Mouse (Mus musculus) cerebellum, postnatal 10 days (tissue): Measurements from ENCODE around the gene Ccr1l1.
"Not testable (repeated sequence)": the region's sequence is repeated elsewhere in the genome, so short reads cannot be mapped to it uniquely, and the experiment has no call there.

ENCODE experiments used
- DNase-seq, 2 experiments: peaks; one replicate each; pipeline ENCODE4 v3.0.0; 2021; ENCODE audit warnings: mixed read lengths in 2 of 2

Gene Ccr1l1

GRCm38 (mm10) chr9:123978308-123978707 is at the start of gene Ccr1l1:
Gene Ccr1l1, minus strand, starts transcription at chr9:123978408.
- DNase-seq, result no peak

GRCm38 (mm10) chr9:124021672-124022071 is 43.5 kb upstream of the Ccr1l1 start, which contains the start of gene Ccr3:
Gene Ccr3, plus strand, starts transcription at chr9:124021972.
- DNase-seq, result no peak

- DNase-seq, result no peak
These were observed 41.7 kb upstream of the Ccr1l1 start for GRCm38 (mm10) chr9:124019887-124020286.

GRCm38 (mm10) chr9:124016048-124016447 is 37.8 kb upstream of the Ccr1l1 start:
- no peak for DNase-seq

GRCm38 (mm10) chr9:124014985-124015652 is 36.9 kb upstream of the Ccr1l1 start:
- DNase-seq, result no peak

- no peak for DNase-seq
These were observed 35.1 kb upstream of the Ccr1l1 start for GRCm38 (mm10) chr9:124013270-124013669.

- DNase-seq, result no peak
These were observed 34.5 kb upstream of the Ccr1l1 start for GRCm38 (mm10) chr9:124012691-124013090.

GRCm38 (mm10) chr9:123999784-124000183 is 21.6 kb upstream of the Ccr1l1 start:
- no peak for DNase-seq

- no peak for DNase-seq
These were observed 19.5 kb upstream of the Ccr1l1 start for GRCm38 (mm10) chr9:123997719-123998118.

- DNase-seq, result no peak
These were observed 13.2 kb upstream of the Ccr1l1 start for GRCm38 (mm10) chr9:123991312-123991906.

- DNase-seq, result no peak
These were observed 11.5 kb upstream of the Ccr1l1 start for GRCm38 (mm10) chr9:123989671-123990070.

GRCm38 (mm10) chr9:123986217-123986616 is 8.0 kb upstream of the Ccr1l1 start:
- no peak for DNase-seq

- no peak for DNase-seq
These were observed 6.7 kb upstream of the Ccr1l1 start for GRCm38 (mm10) chr9:123984943-123985342.

GRCm38 (mm10) chr9:123982720-123983119 is 4.5 kb upstream of the Ccr1l1 start:
- no peak for DNase-seq

- DNase-seq, result no peak
These were observed 3.7 kb upstream of the Ccr1l1 start for GRCm38 (mm10) chr9:123981909-123982308.

- DNase-seq, result not testable (repeated sequence)
These were observed 2.8 kb upstream of the Ccr1l1 start for GRCm38 (mm10) chr9:123980858-123981475.

- DNase-seq, result no peak
These were observed 1.1 kb downstream of the Ccr1l1 start for GRCm38 (mm10) chr9:123976876-123977663.

- DNase-seq, result no peak
These were observed 2.6 kb downstream of the Ccr1l1 start for GRCm38 (mm10) chr9:123975630-123976029.

- DNase-seq, result no peak
These were observed 9.8 kb downstream of the Ccr1l1 start, which contains the start of gene Ccr1 for GRCm38 (mm10) chr9:123968290-123968912. Gene Ccr1, minus strand, starts transcription at chr9:123968692.

GRCm38 (mm10) chr9:123966858-123967495 is 11.2 kb downstream of the Ccr1l1 start:
- not testable (repeated sequence) for DNase-seq

GRCm38 (mm10) chr9:123964776-123965175 is 13.4 kb downstream of the Ccr1l1 start:
- DNase-seq, result no peak

- DNase-seq, result no peak
These were observed 18.0 kb downstream of the Ccr1l1 start for GRCm38 (mm10) chr9:123960161-123960560.
